Mouse (Mus musculus): ENCODE results near the gene Piezo1. TPM values are rescaled to one million over a fixed set of nuclear protein-coding genes. Genes with fewer than 3 reads are reported as not detected.

The Piezo1 gene
- polyA plus RNA-seq, 1 experiment from 2014 or later: 23.3 TPM

- H3K27ac ChIP-seq (ENCODE audit: low read length): peak overlapping the region; percentile 73
- peaks cover 22% of the 10 kb centered on the region for H3K4me1 ChIP-seq (replicated peaks; ENCODE audit: control insufficient read depth, insufficient read depth, low read length)
- peak overlapping the region; percentile 99 for H3K4me2 ChIP-seq (ENCODE audit: low read depth, low read length)
- under 1% methylated on average over 12 of the region's 12 CpGs for WGBS
- H3K27me3 ChIP-seq (ENCODE audit: control insufficient read depth, insufficient read depth, low read depth, low read length): no peaks in the 10 kb centered on the region
- no peak for ATAC-seq (ENCODE audit: low read depth)
- peak overlapping the region; percentile 80 for H3K4me3 ChIP-seq (ENCODE audit: low read length)
- H3K36me3 ChIP-seq (ENCODE audit: control insufficient read depth, insufficient read depth, low read length): no peaks in the 10 kb centered on the region
- H3K9ac ChIP-seq (ENCODE audit: low read length): peak overlapping the region; percentile 77
- no peaks in the 10 kb centered on the region for H3K9me3 ChIP-seq (ENCODE audit: control insufficient read depth, low read length)
Observed at GRCm38 (mm10) chr8:122442781-122443180, 108.3 kb downstream of the Piezo1 start.

GRCm38 (mm10) chr8:122442356-122442755, 108.8 kb downstream of the Piezo1 start:
- Histone ChIP-seq H3K27ac (ENCODE audit: low read length) (no peak overlapping the region), H3K9ac (ENCODE audit: low read length) (peak overlapping the region; percentile 77), H3K4me2 (ENCODE audit: low read depth, low read length) (peak overlapping the region; percentile 99), H3K9me3 (ENCODE audit: control insufficient read depth, low read length) (no peaks in the 10 kb centered on the region), H3K27me3 (ENCODE audit: control insufficient read depth, insufficient read depth, low read depth, low read length) (no peaks in the 10 kb centered on the region), H3K36me3 (ENCODE audit: control insufficient read depth, insufficient read depth, low read length) (no peaks in the 10 kb centered on the region), H3K4me3 (ENCODE audit: low read length) (peak overlapping the region; percentile 80), H3K4me1 (replicated peaks; ENCODE audit: control insufficient read depth, insufficient read depth, low read length) (peaks cover 22% of the 10 kb centered on the region)
- 19% methylated on average over 7 of the region's 7 CpGs for WGBS
- no peak for ATAC-seq (ENCODE audit: low read depth)

- H3K9me3 ChIP-seq (ENCODE audit: control insufficient read depth, low read length): no peaks in the 10 kb centered on the region
- ATAC-seq (ENCODE audit: low read depth): no peak
- H3K9ac ChIP-seq (ENCODE audit: low read length): no peak overlapping the region
- H3K36me3 ChIP-seq (ENCODE audit: control insufficient read depth, insufficient read depth, low read length): no peaks in the 10 kb centered on the region
- H3K4me1 ChIP-seq (replicated peaks; ENCODE audit: control insufficient read depth, insufficient read depth, low read length): peaks cover 22% of the 10 kb centered on the region
- H3K4me3 ChIP-seq (ENCODE audit: low read length): no peak overlapping the region
- H3K27me3 ChIP-seq (ENCODE audit: control insufficient read depth, insufficient read depth, low read depth, low read length): no peaks in the 10 kb centered on the region
- H3K4me2 ChIP-seq (ENCODE audit: low read depth, low read length): no peak overlapping the region
- WGBS: 90% methylated on average over 1 of the region's 1 CpGs
- H3K27ac ChIP-seq (ENCODE audit: low read length): no peak overlapping the region
Observed at GRCm38 (mm10) chr8:122441326-122441725, 109.8 kb downstream of the Piezo1 start.

- Histone ChIP-seq H3K4me1 (replicated peaks; ENCODE audit: control insufficient read depth, insufficient read depth, low read length) (peaks cover 7% of the 10 kb centered on the region), H3K9ac (ENCODE audit: low read length) (no peak overlapping the region), H3K4me3 (ENCODE audit: low read length) (no peak overlapping the region), H3K27ac (ENCODE audit: low read length) (no peak overlapping the region), H3K36me3 (ENCODE audit: control insufficient read depth, insufficient read depth, low read length) (peaks cover 4% of the 10 kb centered on the region), H3K4me2 (ENCODE audit: low read depth, low read length) (no peak overlapping the region), H3K9me3 (ENCODE audit: control insufficient read depth, low read length) (0 out of 2 replicates have a peak, but pooled peaks cover 5% of the 10 kb centered on the region), H3K27me3 (ENCODE audit: control insufficient read depth, insufficient read depth, low read depth, low read length) (no peaks in the 10 kb centered on the region)
- ATAC-seq (ENCODE audit: low read depth): no peak
- WGBS: 93% methylated on average over 16 of the region's 16 CpGs
Observed at GRCm38 (mm10) chr8:122439336-122439735, 111.8 kb downstream of the Piezo1 start.

- Histone ChIP-seq H3K27me3 (ENCODE audit: control insufficient read depth, insufficient read depth, low read depth, low read length) (no peaks in the 10 kb centered on the region), H3K9me3 (ENCODE audit: control insufficient read depth, low read length) (0 out of 2 replicates have a peak, but pooled peaks cover 5% of the 10 kb centered on the region), H3K9ac (ENCODE audit: low read length) (0 out of 2 replicates have a peak overlapping the region, but pooled peaks have one; percentile 19), H3K36me3 (ENCODE audit: control insufficient read depth, insufficient read depth, low read length) (peaks cover 4% of the 10 kb centered on the region), H3K27ac (ENCODE audit: low read length) (peak overlapping the region; percentile 60), H3K4me1 (replicated peaks; ENCODE audit: control insufficient read depth, insufficient read depth, low read length) (peaks cover 12% of the 10 kb centered on the region), H3K4me3 (ENCODE audit: low read length) (no peak overlapping the region), H3K4me2 (ENCODE audit: low read depth, low read length) (no peak overlapping the region)
- 83% methylated on average over 13 of the region's 13 CpGs for WGBS
- peak; percentile 46 for ATAC-seq (ENCODE audit: low read depth)
Observed at GRCm38 (mm10) chr8:122437708-122438331, 113.3 kb downstream of the Piezo1 start.

GRCm38 (mm10) chr8:122436586-122437125, 114.5 kb downstream of the Piezo1 start:
- Histone ChIP-seq H3K27me3 (ENCODE audit: control insufficient read depth, insufficient read depth, low read depth, low read length) (no peaks in the 10 kb centered on the region), H3K4me3 (ENCODE audit: low read length) (no peak overlapping the region), H3K9me3 (ENCODE audit: control insufficient read depth, low read length) (0 out of 2 replicates have a peak, but pooled peaks cover 5% of the 10 kb centered on the region), H3K4me2 (ENCODE audit: low read depth, low read length) (no peak overlapping the region), H3K36me3 (ENCODE audit: control insufficient read depth, insufficient read depth, low read length) (peaks cover 4% of the 10 kb centered on the region), H3K4me1 (replicated peaks; ENCODE audit: control insufficient read depth, insufficient read depth, low read length) (peaks cover 13% of the 10 kb centered on the region), H3K27ac (ENCODE audit: low read length) (no peak overlapping the region), H3K9ac (ENCODE audit: low read length) (no peak overlapping the region)
- ATAC-seq (ENCODE audit: low read depth): no peak
- WGBS: 82% methylated on average over 20 of the region's 20 CpGs

GRCm38 (mm10) chr8:122436146-122436545, 115.0 kb downstream of the Piezo1 start:
- Histone ChIP-seq H3K9ac (ENCODE audit: low read length) (no peak overlapping the region), H3K4me1 (replicated peaks; ENCODE audit: control insufficient read depth, insufficient read depth, low read length) (peaks cover 18% of the 10 kb centered on the region), H3K4me2 (ENCODE audit: low read depth, low read length) (no peak overlapping the region), H3K27me3 (ENCODE audit: control insufficient read depth, insufficient read depth, low read depth, low read length) (no peaks in the 10 kb centered on the region), H3K4me3 (ENCODE audit: low read length) (no peak overlapping the region), H3K27ac (ENCODE audit: low read length) (no peak overlapping the region), H3K9me3 (ENCODE audit: control insufficient read depth, low read length) (0 out of 2 replicates have a peak, but pooled peaks cover 5% of the 10 kb centered on the region), H3K36me3 (ENCODE audit: control insufficient read depth, insufficient read depth, low read length) (peaks cover 4% of the 10 kb centered on the region)
- ATAC-seq (ENCODE audit: low read depth): no peak
- WGBS: 92% methylated on average over 9 of the region's 9 CpGs

GRCm38 (mm10) chr8:122435375-122435774, 115.8 kb downstream of the Piezo1 start:
- Histone ChIP-seq H3K9ac (ENCODE audit: low read length) (no peak overlapping the region), H3K4me2 (ENCODE audit: low read depth, low read length) (no peak overlapping the region), H3K27me3 (ENCODE audit: control insufficient read depth, insufficient read depth, low read depth, low read length) (no peaks in the 10 kb centered on the region), H3K9me3 (ENCODE audit: control insufficient read depth, low read length) (0 out of 2 replicates have a peak, but pooled peaks cover 5% of the 10 kb centered on the region), H3K36me3 (ENCODE audit: control insufficient read depth, insufficient read depth, low read length) (peaks cover 4% of the 10 kb centered on the region), H3K4me1 (replicated peaks; ENCODE audit: control insufficient read depth, insufficient read depth, low read length) (peaks cover 19% of the 10 kb centered on the region), H3K27ac (ENCODE audit: low read length) (no peak overlapping the region), H3K4me3 (ENCODE audit: low read length) (no peak overlapping the region)
- ATAC-seq (ENCODE audit: low read depth): no peak
- 90% methylated on average over 6 of the region's 6 CpGs for WGBS

GRCm38 (mm10) chr8:122433269-122433905, 117.7 kb downstream of the Piezo1 start:
- peaks cover 19% of the 10 kb centered on the region for H3K4me1 ChIP-seq (replicated peaks; ENCODE audit: control insufficient read depth, insufficient read depth, low read length)
- H3K9ac ChIP-seq (ENCODE audit: low read length): peak overlapping the region; percentile 89
- H3K4me2 ChIP-seq (ENCODE audit: low read depth, low read length): peak overlapping the region; percentile 92
- 0 out of 2 replicates have a peak, but pooled peaks cover 5% of the 10 kb centered on the region for H3K9me3 ChIP-seq (ENCODE audit: control insufficient read depth, low read length)
- WGBS: 53% methylated on average over 11 of the region's 11 CpGs
- H3K27me3 ChIP-seq (ENCODE audit: control insufficient read depth, insufficient read depth, low read depth, low read length): no peaks in the 10 kb centered on the region
- H3K4me3 ChIP-seq (ENCODE audit: low read length): peak overlapping the region; percentile 73
- peak; percentile 31 for ATAC-seq (ENCODE audit: low read depth)
- H3K27ac ChIP-seq (ENCODE audit: low read length): peak overlapping the region; percentile 28; the same call in 1 of the 2 replicates
- H3K36me3 ChIP-seq (ENCODE audit: control insufficient read depth, insufficient read depth, low read length): peaks cover 4% of the 10 kb centered on the region

All from lung, embryonic 16.5 days (tissue).